Mouse (Mus musculus): ENCODE data around the gene Tada1.

Gene Tada1

GRCm38 (mm10) chr1:166385431-166385830 is 6.5 kb downstream of the Tada1 start:
- peak; percentile 55 for DNase-seq

GRCm38 (mm10) chr1:166388511-166388910 is 9.6 kb downstream of the Tada1 start:
- no peak for DNase-seq

- no peak for DNase-seq
Measured at GRCm38 (mm10) chr1:166389406-166390125, 10.7 kb downstream of the Tada1 start.

- DNase-seq: no peak
Measured at GRCm38 (mm10) chr1:166391671-166392070, 12.8 kb downstream of the Tada1 start.

GRCm38 (mm10) chr1:166394770-166395169 is 15.9 kb downstream of the Tada1 start:
- DNase-seq: no peak

GRCm38 (mm10) chr1:166395661-166396060 is 16.8 kb downstream of the Tada1 start:
- DNase-seq: no peak

GRCm38 (mm10) chr1:166396381-166396780 is 17.5 kb downstream of the Tada1 start:
- no peak for DNase-seq

GRCm38 (mm10) chr1:166401455-166401854 is 22.6 kb downstream of the Tada1 start:
- DNase-seq: no peak

- no peak for DNase-seq
Measured at GRCm38 (mm10) chr1:166402003-166402402, 23.1 kb downstream of the Tada1 start.

GRCm38 (mm10) chr1:166403846-166404245 is 24.9 kb downstream of the Tada1 start:
- DNase-seq: no peak

GRCm38 (mm10) chr1:166409177-166409700 is 30.3 kb downstream of the Tada1 start:
- no peak for DNase-seq

- peak; percentile 82 for DNase-seq
Measured at GRCm38 (mm10) chr1:166409701-166410220, 30.9 kb downstream of the Tada1 start, which contains the start of gene Pogk. TSS of gene Pogk (minus strand) at chr1:166409863.

GRCm38 (mm10) chr1:166411541-166411940 is 32.6 kb downstream of the Tada1 start:
- no peak for DNase-seq

GRCm38 (mm10) chr1:166412266-166412665 is 33.4 kb downstream of the Tada1 start:
- no peak for DNase-seq

GRCm38 (mm10) chr1:166429053-166429452 is 50.2 kb downstream of the Tada1 start:
- peak; percentile 39 for DNase-seq

- DNase-seq: peak; percentile 36
Measured at GRCm38 (mm10) chr1:166429809-166430431, 51.0 kb downstream of the Tada1 start.

GRCm38 (mm10) chr1:166439426-166439825 is 60.5 kb downstream of the Tada1 start:
- no peak for DNase-seq

- no peak for DNase-seq
Measured at GRCm38 (mm10) chr1:166441992-166442391, 63.1 kb downstream of the Tada1 start.

All from right cerebral cortex, adult 18-20 months (tissue).